Mouse (Mus musculus) hindbrain, embryonic 16.5 days (tissue): Measurements from ENCODE around the gene Olfr789. TPM values are rescaled to one million over a fixed set of nuclear protein-coding genes. Genes with fewer than 3 reads are reported as not detected.

Experiments
- ATAC-seq: fragments of 200-750 bp; cut with Nextera tagmentation; 2 replicates; pipeline ENCODE4 v1.8.0; 2017; ENCODE audit warnings: moderate TSS enrichment, moderate library complexity
- H3K27ac ChIP-seq: fragments of 300-500 bp; sonication (generic); 2 replicates; pipeline ENCODE4 v1.5.1; 2014; ENCODE audit warnings: low read depth, mild to moderate bottlenecking, control low read depth, low read length, moderate library complexity
- H3K27me3 ChIP-seq: fragments of 300-500 bp; sonication (generic); replicated peaks from 2 replicates; pipeline ENCODE4 v1.6.1; 2014; ENCODE audit warnings: low read length; ENCODE audit not compliant: control insufficient read depth, insufficient read depth
- H3K36me3 ChIP-seq: fragments of 300-500 bp; sonication (generic); 2 replicates; pipeline ENCODE4 v1.6.1; 2014; ENCODE audit warnings: mild to moderate bottlenecking, low read length, moderate library complexity, mixed read lengths; ENCODE audit not compliant: control insufficient read depth, insufficient read depth
- H3K4me1 ChIP-seq: fragments of 300-500 bp; sonication (generic); 2 replicates; pipeline ENCODE4 v1.6.1; 2014; ENCODE audit warnings: low read depth, low read length; ENCODE audit not compliant: control insufficient read depth, insufficient read depth
- H3K4me2 ChIP-seq: fragments of 300-500 bp; sonication (generic); 2 replicates; pipeline ENCODE4 v1.6.1; 2014; ENCODE audit warnings: mild to moderate bottlenecking, low read length, control low read depth, moderate library complexity
- H3K4me3 ChIP-seq: fragments of 300-500 bp; sonication (generic); 2 replicates; pipeline ENCODE4 v1.5.1; 2014; ENCODE audit warnings: mild to moderate bottlenecking, low read length, control low read depth, moderate library complexity
- H3K9ac ChIP-seq: fragments of 300-500 bp; sonication (generic); 2 replicates; pipeline ENCODE4 v1.6.1; 2014; ENCODE audit warnings: low read depth, mild to moderate bottlenecking, control low read depth, low read length, moderate library complexity
- H3K9me3 ChIP-seq: fragments of 300-500 bp; sonication (generic); 2 replicates; pipeline ENCODE4 v1.6.1; 2014; ENCODE audit warnings: mild to moderate bottlenecking, low read length, moderate library complexity; ENCODE audit not compliant: control insufficient read depth
- WGBS: fragments of 180-500 bp; shearing (Covaris S2); extraction: QIAGEN DNeasy Blood & Tissue Kit; methylation state at CpG from one replicate; pipeline ENCODE4 v1.1.7; 2014; 5-methylcytosine and 5-hydroxymethylcytosine counted together
- polyA plus RNA-seq: library from polyadenylated mRNA; unstranded; fragments of >200 nt; fragmentation: Nextera tagmentation; extraction: Ambion mirVana; gene quantifications from 2 replicates; pipeline ENCODE4 v1.2.1, GENCODE M21; 2015

The Olfr789 gene
- polyA plus RNA-seq: not detected in 2 replicates

- Histone ChIP-seq H3K9me3 (no peaks in the 10 kb centered on the region), H3K9ac (no peak within 1 kb of the TSS), H3K36me3 (no peaks in the 10 kb centered on the region), H3K27me3 (no peaks in the 10 kb centered on the region), H3K4me2 (no peak within 1 kb of the TSS), H3K27ac (no peak within 1 kb of the TSS), H3K4me3 (no peak within 1 kb of the TSS), H3K4me1 (no peaks in the 10 kb centered on the region)
- 64% methylated on average over 2 of the region's 2 CpGs for WGBS
- ATAC-seq: no peak
These were observed at the start of gene Olfr789 for GRCm38 (mm10) chr10:129484452-129484851. TSS of gene Olfr789 (plus strand) at chr10:129484752.

- Histone ChIP-seq H3K4me3 (no peak within 1 kb of the TSS), H3K4me2 (no peak within 1 kb of the TSS), H3K4me1 (no peaks in the 10 kb centered on the region), H3K9me3 (no peaks in the 10 kb centered on the region), H3K27ac (no peak within 1 kb of the TSS), H3K27me3 (no peaks in the 10 kb centered on the region), H3K9ac (no peak within 1 kb of the TSS), H3K36me3 (no peaks in the 10 kb centered on the region)
- 82% methylated on average over 3 of the region's 3 CpGs for WGBS
- ATAC-seq: no peak
These were observed 23.0 kb upstream of the Olfr789 start, which contains the start of gene Olfr787 for GRCm38 (mm10) chr10:129461562-129461961. TSS of gene Olfr787 (plus strand) at chr10:129461862.

GRCm38 (mm10) chr10:129470698-129471097 is 13.9 kb upstream of the Olfr789 start, which contains the start of gene Olfr788:
TSS of gene Olfr788 (plus strand) at chr10:129470998.
- H3K4me2 ChIP-seq: no peak within 1 kb of the TSS
- no peak within 1 kb of the TSS for H3K4me3 ChIP-seq
- H3K9ac ChIP-seq: no peak within 1 kb of the TSS
- H3K4me1 ChIP-seq: no peaks in the 10 kb centered on the region
- no peak within 1 kb of the TSS for H3K27ac ChIP-seq
- H3K9me3 ChIP-seq: no peaks in the 10 kb centered on the region
- H3K27me3 ChIP-seq: no peaks in the 10 kb centered on the region
- no peak for ATAC-seq
- H3K36me3 ChIP-seq: no peaks in the 10 kb centered on the region

- H3K27ac ChIP-seq: no peak overlapping the region
- H3K4me3 ChIP-seq: no peak overlapping the region
- no peak for ATAC-seq
- WGBS: 62% methylated on average over 2 of the region's 2 CpGs
- H3K27me3 ChIP-seq: no peaks in the 10 kb centered on the region
- H3K36me3 ChIP-seq: no peaks in the 10 kb centered on the region
- H3K9me3 ChIP-seq: no peaks in the 10 kb centered on the region
- H3K4me2 ChIP-seq: no peak overlapping the region
- no peak overlapping the region for H3K9ac ChIP-seq
- H3K4me1 ChIP-seq: no peaks in the 10 kb centered on the region
These were observed 11.3 kb upstream of the Olfr789 start for GRCm38 (mm10) chr10:129473256-129473655.

- H3K9me3 ChIP-seq: no peaks in the 10 kb centered on the region
- no peaks in the 10 kb centered on the region for H3K27me3 ChIP-seq
- no peak for ATAC-seq
- no peak overlapping the region for H3K4me3 ChIP-seq
- H3K27ac ChIP-seq: no peak overlapping the region
- H3K9ac ChIP-seq: no peak overlapping the region
- no peaks in the 10 kb centered on the region for H3K36me3 ChIP-seq
- H3K4me2 ChIP-seq: no peak overlapping the region
- no peaks in the 10 kb centered on the region for H3K4me1 ChIP-seq
These were observed 10.8 kb upstream of the Olfr789 start for GRCm38 (mm10) chr10:129473723-129474122.

GRCm38 (mm10) chr10:129490101-129490500 is 5.5 kb downstream of the Olfr789 start:
- no peak overlapping the region for H3K4me3 ChIP-seq
- WGBS: 82% methylated on average over 2 of the region's 2 CpGs
- no peak for ATAC-seq
- no peak overlapping the region for H3K9ac ChIP-seq
- H3K36me3 ChIP-seq: no peaks in the 10 kb centered on the region
- no peak overlapping the region for H3K4me2 ChIP-seq
- H3K27me3 ChIP-seq: no peaks in the 10 kb centered on the region
- H3K4me1 ChIP-seq: no peaks in the 10 kb centered on the region
- H3K9me3 ChIP-seq: no peaks in the 10 kb centered on the region
- H3K27ac ChIP-seq: no peak overlapping the region

GRCm38 (mm10) chr10:129498192-129498591 is 13.6 kb downstream of the Olfr789 start, which contains the start of gene Olfr790:
TSS of gene Olfr790 (plus strand) at chr10:129498492.
- Histone ChIP-seq H3K27ac (no peak within 1 kb of the TSS), H3K27me3 (no peaks in the 10 kb centered on the region), H3K9ac (no peak within 1 kb of the TSS), H3K4me2 (no peak within 1 kb of the TSS), H3K4me1 (no peaks in the 10 kb centered on the region), H3K36me3 (no peaks in the 10 kb centered on the region), H3K4me3 (no peak within 1 kb of the TSS), H3K9me3 (no peaks in the 10 kb centered on the region)
- no peak for ATAC-seq

- Histone ChIP-seq H3K27ac (no peak within 1 kb of the TSS), H3K9ac (no peak within 1 kb of the TSS), H3K4me2 (no peak within 1 kb of the TSS), H3K4me1 (no peaks in the 10 kb centered on the region), H3K27me3 (no peaks in the 10 kb centered on the region), H3K36me3 (no peaks in the 10 kb centered on the region), H3K4me3 (no peak within 1 kb of the TSS), H3K9me3 (no peaks in the 10 kb centered on the region)
- no peak for ATAC-seq
- 73% methylated on average over 3 of the region's 3 CpGs for WGBS
These were observed 36.9 kb downstream of the Olfr789 start, which contains the start of gene Olfr791 for GRCm38 (mm10) chr10:129521492-129521891. TSS of gene Olfr791 (plus strand) at chr10:129521792.

- Histone ChIP-seq H3K4me3 (no peak within 1 kb of the TSS), H3K4me1 (no peaks in the 10 kb centered on the region), H3K9ac (no peak within 1 kb of the TSS), H3K9me3 (no peaks in the 10 kb centered on the region; the same call in 1 of the 2 replicates), H3K27me3 (no peaks in the 10 kb centered on the region), H3K4me2 (no peak within 1 kb of the TSS), H3K27ac (no peak within 1 kb of the TSS), H3K36me3 (no peaks in the 10 kb centered on the region)
- ATAC-seq: no peak
- 82% methylated on average over 1 of the region's 1 CpGs for WGBS
These were observed 54.3 kb downstream of the Olfr789 start, which contains the start of gene Olfr792 for GRCm38 (mm10) chr10:129538862-129539261. TSS of gene Olfr792 (plus strand) at chr10:129539162.
